Mouse (Mus musculus) adrenal gland, adult 8-10 months (tissue): ENCODE results near the gene Nup210l. TPM values are rescaled to one million over a fixed set of nuclear protein-coding genes. Genes with fewer than 3 reads are reported as not detected.
A peak's percentile ranks its signal among the peaks of the same experiment; 100 is the strongest.
"Not testable (repeated sequence)": the region's sequence is repeated elsewhere in the genome, so short reads cannot be mapped to it uniquely, and the experiment has no call there.

Source experiments
- DNase-seq: peaks from one replicate; pipeline ENCODE4 v3.0.0; 2022
- total RNA-seq, 4 experiments: library from RNA; stranded (reverse); gene quantifications; 2 replicates each; pipeline ENCODE4 v1.2.4; 2022

Gene Nup210l
- total RNA-seq, 4 experiments from 2014 or later = 0.35 to 1.1 (median 0.54) TPM

DNA sequence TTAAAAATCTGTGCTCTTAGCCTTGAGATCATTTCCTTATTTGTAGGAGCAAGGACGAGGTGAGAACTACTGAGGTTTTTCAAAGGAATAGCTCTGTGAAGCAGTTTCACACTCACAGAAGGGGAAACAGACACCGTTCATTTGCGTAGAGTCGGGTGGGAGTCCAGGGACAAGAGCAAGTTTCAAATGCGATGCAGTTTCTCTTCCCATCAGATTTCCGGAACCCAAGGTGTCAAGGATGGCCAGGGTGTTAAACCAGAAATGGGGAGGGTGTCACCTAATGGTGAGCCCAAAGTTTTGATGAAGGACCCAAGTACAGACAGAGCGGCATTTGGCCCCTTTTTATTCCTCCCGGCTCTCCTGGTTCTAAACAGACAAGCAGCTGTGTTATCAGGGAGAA, 127.1 kb downstream of the Nup210l start:
- no peak for DNase-seq

DNA sequence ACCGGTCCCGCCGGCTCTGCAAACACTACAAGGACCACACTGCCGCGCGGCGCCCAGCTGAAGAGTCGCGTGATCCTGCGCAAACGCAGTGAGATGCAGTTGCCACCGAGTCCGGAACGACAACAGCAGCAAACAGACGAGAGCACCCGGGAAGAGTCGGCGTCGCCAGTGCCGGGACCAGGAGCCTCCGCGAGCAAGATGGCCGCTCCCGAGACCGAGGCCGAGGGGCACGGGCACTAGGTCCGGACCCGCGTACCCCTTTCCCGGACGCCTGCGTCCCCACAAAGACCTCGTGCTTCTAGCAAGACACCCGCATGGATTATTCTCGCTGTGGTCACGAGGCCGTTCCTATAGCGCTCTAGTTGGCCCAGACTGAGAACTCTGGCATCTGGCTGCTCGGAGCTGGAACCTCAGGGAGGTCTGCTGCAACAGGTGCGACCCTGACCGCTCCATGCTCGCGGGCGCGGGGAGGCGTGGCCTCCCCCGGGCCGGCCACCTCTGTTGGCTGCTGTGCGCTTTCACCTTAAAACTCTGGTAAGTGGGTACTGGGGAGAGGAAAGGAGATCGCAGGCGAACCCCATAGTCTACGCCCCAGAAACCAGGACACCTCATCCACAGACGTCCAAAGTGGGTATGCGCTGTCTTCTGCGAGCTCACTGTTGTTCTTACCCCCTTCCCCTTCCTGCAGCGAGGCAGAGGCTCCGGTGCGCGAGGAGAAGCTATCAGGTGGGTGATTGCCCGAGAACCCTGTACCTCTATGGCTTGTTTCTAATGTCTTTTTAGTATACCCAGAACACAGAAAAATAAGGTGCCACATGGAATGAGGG, 127.8 kb downstream of the Nup210l start, which contains the start of gene Jtb:
Jtb (plus strand) TSS at position 91 of the 827 bp plus-strand sequence.
- DNase-seq = peak; percentile 94

DNA sequence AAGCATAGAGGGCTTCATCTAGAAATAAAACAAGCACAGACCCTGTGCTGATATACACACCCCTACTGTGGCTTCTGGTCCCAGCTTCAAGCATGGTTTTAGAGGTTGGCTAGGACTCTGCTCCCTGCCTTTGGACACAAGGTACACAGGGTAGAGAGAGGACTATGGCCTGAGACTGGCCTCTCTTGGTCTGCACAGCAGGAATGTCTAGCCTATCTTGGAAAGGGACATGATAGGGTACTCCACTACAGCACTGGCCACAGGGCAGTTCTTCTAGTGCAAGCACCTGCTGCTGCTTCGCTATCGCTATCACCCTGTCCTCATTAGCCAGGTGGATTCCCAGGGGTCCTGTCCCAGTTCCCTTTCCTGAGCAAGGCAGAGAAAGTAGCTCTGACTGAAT, 137.3 kb downstream of the Nup210l start:
- no peak for DNase-seq

DNA sequence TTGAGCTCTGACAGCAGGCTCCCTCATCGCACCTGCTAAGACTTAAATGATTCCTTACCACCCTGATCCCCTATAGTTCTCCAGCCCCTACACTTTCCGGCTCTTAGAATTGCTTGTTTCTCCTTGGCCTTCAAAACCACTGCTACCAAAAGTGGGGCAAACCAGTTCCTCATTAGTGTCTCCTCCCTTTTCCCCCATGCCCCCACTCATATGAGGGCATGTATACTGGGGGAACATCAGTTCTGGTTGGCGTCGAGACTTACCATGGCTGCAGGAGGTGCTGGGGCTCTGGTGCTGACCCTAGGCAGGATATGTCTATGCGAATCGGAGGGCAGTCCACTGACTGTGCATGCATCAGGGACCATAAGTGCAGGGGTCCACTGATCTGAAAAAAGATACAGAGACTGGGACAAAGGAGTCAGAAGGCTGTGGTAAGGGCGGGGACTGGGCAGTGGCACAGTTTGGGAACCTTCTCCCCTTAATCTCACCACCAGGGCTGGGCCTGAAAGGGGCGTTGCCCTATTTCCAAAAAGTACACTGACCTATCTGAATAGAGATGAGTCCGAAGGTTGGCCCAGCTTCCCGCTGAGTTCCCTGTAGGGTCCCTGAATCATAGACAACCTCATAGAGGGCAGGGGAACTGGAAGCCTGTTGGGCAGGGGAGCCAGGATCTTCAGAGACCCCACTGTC, 137.9 kb downstream of the Nup210l start:
- DNase-seq = no peak

DNA sequence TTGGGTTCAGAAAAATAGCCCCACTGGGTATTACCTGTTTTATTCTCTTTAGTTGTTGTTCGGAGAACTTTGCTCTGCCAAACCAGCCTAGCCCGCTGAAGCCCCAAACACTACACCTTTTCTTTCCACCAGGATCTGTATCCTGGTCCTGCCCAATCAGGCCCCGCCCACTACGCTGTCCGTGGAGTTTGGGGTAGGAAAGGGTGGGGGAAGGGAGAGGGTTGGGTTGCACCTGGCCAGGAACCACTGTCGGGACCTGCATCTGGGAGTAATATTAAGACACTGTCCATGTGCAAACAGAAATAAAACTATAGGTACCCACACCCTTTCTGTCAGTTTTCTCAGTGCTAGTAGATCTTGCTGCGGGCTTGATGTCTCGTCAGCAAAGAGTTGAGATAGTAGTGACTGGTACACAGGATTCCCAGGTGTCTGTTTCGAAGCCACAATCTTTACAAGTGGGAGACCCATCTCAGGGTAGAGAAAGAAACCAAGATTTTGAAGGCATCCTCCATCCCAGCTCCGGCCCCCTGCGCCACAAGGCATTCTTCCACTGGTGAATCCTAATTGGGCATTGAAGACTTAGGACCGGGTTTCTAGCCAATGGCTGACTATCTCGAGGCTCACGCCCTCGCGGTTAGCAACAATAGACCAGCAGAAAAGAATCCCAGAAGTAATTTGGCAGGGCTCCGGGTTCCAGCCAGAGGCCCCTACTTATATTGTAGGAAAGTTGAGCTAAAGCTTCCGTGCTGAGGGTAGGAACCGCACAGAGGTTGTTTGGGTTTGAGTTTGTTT, 139.2 kb downstream of the Nup210l start, which contains the start of gene Creb3l4:
Creb3l4 (minus strand) TSS at position 529 of the 792 bp plus-strand sequence.
- no peak for DNase-seq

DNA sequence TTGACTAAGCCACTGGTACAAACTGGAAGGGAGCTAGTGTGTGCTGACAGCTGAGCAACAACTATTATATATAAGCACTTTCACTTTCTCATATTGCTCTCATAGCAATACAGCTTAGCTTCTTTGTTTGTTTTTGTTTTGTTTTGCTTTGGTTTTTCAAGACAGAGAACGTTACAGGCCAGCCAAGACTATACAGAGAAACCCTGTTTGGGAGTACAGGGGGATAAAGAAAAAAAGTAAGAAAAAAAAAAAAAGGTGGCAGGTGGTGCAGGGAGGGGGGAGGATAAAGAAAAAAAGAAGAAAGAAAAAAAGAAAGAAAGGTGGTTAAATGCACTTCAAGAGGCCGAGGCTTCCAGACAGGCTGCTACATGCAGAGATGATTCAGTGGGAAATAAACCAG, 141.5 kb downstream of the Nup210l start:
- no peak for DNase-seq

DNA sequence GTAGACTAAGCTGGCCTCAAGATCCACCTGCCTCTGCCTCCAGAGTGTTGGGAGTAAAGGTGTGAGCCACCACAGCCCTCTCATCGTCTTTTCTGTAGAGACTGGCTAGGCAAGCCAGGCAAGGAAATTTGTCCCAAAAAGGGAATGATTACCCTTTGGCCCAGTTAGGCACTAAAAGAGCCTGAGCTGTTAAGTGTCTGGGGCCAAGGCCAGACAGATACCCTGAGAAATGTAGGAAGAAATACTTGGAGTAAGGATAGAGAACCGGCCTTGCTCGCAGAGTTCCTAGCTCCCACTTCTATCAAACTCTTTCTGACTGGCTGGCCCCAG, 143.7 kb downstream of the Nup210l start:
- DNase-seq = no peak

DNA sequence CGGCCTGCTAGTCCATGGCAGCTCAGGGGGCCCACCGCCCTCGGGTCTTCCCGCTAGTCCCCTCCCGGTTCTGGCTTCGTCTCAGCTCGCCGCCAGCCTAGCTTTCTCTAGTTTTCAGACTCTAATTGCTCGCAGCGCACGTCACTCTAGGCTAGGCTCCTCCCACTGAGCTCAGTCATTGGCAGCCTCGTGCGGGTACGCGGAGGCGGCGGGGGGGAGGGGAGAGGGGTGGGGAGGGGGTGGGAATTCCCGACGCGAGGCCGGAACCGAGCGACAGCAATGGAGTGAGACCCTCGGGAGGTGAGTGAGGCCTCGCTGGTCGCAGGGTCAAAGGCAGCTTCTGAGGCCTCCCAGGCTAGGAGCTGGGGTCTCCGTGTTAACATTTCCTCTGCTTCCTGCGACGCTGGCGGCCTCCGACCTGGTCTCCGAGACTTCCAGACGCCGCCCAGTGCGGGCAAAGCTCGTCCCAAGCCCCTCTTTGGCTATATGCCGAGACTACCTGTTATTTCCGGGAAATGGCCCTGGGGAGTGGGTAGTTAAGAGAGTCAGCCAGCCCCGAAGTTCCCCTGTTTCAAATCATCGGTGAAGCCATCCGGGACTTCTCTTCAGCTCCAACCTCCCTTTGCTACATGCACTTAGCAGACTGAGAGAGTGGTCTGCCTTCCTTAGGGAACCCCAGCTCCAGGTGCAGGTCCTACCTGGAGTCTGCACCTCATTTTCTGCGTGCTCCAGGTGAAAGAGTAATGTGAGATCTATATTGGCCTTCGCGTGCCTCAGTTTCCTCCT, 144.2 kb downstream of the Nup210l start, which contains the start of gene Slc39a1:
Slc39a1 (plus strand) TSS at position 213 of the 786 bp plus-strand sequence.
- peak; percentile 92 for DNase-seq

DNA sequence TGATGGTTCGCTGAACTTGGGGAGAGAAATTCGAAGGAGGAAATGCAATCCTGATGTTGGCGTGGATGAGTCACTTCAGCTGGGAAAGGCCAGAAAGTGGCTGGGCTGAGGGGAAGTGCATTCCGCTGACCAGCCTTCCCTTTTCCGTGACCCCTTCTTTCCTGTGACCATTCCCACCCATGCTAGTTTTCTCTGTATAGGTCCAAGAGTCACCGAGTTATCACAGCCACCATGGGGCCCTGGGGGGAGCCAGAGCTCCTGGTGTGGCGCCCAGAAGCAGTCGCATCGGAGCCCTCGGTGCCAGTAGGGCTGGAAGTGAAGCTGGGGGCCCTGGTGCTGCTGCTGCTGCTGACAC, 144.8 kb downstream of the Nup210l start:
- peak; percentile 51 for DNase-seq

DNA sequence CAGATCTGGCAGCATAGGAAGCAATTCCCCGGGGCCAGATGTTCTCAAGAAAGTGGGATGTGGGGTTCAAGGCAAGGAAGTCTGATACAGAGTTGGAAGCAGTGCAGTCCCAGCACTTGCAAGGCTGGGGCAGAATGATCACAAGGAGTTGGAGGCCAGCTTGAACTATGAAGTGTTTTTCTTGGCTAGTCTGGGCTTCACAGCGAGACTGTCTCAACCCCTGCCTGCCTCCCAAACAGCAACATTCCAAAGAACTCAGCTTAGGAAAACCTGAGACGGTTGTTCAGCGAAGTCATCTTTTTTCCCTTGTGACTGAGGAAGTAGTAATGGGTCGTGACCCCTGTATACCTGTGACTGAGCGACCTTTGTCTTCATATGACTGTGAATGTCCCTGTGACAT, 146.9 kb downstream of the Nup210l start:
- no peak for DNase-seq

DNA sequence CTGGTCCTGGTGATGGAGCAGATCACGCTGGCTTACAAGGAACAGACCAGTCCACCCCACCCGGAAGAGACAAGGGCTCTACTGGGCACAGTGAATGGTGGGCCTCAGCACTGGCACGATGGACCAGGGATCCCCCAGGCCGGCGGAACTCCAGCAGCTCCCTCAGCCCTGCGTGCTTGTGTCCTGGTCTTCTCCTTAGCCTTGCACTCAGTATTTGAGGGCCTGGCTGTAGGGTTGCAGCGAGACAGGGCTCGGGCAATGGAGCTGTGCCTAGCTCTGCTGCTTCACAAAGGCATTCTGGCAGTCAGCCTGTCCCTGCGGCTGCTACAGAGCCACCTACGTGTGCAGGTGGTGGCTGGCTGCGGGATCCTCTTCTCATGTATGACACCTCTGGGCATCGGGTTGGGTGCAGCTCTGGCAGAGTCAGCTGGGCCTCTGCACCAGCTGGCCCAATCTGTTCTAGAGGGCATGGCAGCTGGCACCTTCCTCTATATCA, 147.8 kb downstream of the Nup210l start:
- not testable (repeated sequence) for DNase-seq

DNA sequence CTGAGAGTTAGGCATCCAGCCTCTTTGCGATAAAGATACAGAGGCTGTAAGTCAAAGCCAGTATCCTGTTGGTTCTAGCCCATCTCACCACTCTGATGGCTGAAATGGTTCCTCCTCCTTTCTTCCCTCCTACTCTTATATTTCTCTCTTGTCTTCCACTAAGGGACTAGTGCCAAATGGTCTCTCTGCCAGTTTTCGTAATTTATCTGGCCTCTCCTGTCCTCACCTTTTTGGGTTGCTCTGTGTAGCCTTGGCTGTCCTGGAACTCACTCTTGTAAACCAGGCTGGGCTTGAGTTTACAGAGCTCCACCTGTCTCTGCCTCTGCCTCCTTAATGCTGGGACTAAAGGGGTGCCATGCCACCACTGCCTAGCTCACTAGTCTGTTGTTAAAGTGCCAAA, 148.7 kb downstream of the Nup210l start:
- not testable (repeated sequence) for DNase-seq

DNA sequence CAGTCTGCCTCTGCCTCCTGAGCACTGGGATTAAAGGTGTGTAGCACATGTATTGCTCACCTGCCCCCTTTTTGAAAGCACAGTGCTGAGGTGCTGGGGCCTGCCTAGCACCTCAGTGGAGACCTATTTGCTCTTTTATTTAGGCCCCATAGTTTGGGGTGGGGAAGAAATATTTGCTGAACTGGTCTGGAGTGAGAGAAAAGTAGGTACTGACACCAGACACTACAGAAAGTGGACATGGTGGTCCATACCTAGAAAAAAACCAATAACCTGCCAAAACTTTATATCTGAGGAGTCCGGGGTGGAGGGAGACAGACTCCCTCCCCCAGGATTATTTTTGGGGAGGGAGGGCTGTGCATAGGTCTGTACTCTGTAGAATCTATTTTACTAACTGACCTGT, 149.2 kb downstream of the Nup210l start:
- not testable (repeated sequence) for DNase-seq

DNA sequence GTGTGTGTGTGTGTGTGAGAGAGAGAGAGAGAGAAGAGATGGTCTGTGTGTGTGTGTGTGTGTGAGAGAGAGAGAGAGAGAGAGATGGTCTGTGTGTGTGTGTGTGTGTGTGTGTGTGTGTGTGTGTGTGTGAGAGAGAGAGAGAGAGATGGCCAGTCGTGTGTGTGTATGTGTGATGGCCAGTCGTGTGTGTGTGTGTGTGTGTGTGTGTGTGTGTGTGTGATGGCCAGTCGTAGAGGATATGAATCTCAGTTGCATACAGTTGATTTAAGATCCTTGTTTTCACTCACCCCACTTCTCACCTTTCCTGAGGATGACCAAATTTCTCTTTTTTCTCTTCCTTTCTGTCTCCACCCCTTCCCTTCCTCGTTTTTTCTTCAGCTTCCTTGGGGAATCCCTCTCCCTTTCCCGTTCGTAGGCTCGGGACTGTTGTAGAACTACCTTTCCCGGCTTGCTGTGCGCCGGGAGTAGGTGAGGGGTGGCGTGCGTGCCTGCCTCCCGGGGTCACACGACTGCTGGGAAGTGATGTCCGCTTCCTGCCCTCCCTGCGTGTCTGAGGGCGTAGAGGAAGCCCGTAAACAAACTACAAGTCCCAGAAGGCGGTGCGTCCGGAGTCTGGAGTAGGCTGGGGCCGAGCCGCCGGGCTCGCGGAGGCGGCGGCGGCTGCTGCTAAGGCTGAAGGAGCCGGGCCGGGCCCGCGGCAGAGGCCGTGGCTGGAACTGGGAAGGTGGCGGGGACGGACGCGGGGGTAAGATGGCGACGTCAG, 149.9 kb downstream of the Nup210l start, which contains the start of gene Crtc2:
Crtc2 (plus strand) TSS at position 511 of the 766 bp plus-strand sequence.
- DNase-seq = peak; percentile 98

DNA sequence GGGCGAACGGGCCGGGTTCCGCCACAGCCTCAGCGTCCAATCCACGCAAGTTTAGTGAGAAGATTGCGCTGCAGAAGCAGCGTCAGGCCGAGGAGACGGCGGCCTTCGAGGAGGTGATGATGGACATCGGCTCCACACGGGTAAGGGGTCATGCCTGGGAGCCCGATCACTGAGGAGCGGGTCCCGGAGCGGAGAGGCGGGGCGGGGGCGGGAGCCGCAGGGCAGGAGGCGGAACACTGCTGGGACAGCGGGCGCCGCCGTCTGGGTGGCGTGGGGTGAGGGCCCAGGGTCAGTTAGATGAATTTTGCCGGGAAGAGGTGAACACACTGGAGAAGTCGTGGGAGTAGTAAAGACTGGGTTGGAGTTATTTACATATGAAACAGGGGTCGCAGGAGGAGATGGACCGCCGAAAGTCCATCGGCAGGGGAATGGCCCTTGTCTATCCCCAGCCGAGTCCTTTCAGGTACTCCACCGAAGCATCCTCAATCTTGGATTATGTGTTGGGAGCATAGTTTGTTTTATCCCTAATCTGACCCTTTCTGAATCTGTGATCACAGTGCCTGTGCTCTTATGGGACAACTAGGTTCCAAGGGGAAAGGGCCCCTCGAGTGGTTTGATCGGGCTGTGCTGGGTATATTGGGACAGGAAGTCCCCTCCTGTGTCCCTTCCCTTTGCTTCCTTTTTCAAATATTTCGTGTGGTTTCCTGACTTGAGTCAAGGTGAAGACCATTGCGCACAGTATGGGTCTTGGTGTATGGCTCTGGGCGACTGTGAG, 150.7 kb downstream of the Nup210l start:
- DNase-seq = no peak

DNA sequence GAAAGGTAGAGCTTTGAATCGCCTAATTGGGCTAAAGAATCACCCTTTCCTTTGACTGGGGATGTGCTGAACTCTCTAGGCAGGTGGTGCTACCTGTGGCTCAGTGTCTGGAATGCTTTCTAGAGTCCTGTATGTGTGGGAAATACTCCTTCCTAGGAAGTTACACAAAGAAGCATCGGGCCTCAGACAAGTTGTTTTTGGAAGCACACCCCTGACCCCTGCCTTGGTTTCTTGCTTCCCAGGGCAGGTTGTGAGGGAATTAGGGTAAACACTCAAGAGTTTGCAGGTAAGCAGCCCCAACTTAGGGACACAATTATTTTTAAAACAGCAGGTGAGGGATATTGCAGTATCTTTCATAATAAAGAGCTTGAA, 151.2 kb downstream of the Nup210l start:
- DNase-seq = no peak

DNA sequence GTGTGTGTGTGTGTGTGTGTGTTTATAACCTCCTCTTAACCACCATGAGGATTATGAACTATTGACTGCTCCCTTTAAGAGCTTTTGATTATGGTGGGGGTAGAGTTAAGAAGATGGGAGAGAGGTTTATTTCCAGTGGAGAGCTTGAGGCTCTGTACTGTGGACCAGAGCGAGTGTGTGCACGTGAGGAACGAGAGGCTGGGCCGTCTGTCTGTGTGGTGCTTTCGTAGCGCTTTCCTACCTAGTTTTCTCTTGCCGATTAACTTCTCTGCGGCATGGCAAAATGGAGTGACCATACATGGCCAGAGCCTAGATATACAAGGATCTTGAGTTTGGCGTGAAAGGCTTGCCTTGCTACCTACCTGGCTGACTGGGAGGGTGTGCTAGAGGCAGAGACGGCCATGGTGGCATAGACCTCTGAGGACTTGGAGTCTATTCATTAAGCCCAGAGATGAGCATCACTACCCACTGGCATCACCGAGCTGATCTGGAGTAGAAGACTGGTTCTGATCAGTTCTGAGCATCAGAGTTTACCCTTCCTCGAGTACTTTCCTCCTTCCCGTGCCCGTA, 151.9 kb downstream of the Nup210l start:
- DNase-seq = no peak

DNA sequence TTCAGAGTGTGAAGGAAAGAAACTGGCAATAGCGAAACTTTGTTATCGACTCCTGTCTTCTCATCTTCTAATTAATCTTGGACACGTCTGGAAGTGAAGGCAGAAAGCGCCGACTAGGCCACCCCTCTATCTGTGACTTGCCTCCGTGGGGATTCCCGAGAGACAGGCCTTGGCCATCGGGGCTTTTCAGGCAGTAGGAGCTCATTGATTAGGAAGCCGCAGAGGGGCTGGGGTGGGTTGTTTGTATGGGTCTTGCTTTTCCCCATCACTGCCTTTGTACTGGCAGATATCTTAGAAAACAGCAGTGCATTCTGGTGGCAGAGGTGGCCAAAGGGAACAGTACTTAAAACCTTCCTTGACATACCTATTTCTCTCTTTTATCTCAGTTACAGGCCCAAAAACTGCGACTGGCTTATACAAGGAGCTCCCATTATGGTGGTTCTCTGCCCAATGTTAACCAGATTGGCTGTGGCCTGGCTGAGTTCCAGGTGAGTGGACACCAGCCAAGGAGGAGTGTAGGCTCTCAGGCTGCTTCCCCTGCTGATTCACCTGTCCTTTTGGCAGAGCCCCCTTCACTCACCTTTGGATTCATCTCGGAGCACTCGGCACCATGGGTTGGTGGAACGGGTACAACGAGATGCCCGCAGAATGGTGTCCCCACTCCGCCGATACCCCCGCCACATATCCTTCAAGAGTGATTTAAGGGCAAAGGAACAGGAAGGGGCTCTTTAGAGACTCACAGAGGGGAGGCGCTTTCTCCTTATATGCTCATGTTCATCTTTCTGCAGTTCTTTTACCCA, 153.0 kb downstream of the Nup210l start:
- DNase-seq = no peak

DNA sequence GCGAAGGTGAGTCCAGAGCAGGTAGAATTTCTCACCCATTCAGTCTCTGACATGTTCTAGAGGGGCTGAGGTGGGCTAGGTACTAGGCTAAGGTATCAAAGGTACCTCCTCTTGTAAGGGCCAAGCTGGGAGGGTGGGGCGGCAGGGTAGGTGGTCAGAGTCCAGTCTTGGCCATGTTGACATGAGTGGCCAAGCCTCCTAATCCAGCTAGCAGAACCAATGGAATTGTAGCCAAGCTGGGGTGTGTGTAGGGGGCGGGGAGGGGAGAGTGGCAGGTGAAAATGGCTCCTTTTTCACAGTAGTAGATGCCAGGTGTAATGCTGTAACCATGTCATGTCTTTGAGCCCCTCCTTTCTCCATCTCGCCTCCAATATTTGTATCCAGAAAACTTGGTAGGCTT, 154.6 kb downstream of the Nup210l start:
- no peak for DNase-seq
